Mouse (Mus musculus): ENCODE measurements around the gene Ppil4. TPM values are rescaled to one million over a fixed set of nuclear protein-coding genes. Genes with fewer than 3 reads are reported as not detected.

Ppil4 gene
- polyA plus RNA-seq, 1 experiment, result 7.7 TPM

- Histone ChIP-seq H3K36me3 (ENCODE audit: control insufficient read depth, insufficient read depth, low read length) (no peaks in the 10 kb centered on the region), H3K4me3 (ENCODE audit: control insufficient read depth, low read depth, low read length) (no peak overlapping the region), H3K4me1 (ENCODE audit: control insufficient read depth, insufficient read depth, low read length) (peaks cover 13% of the 10 kb centered on the region), H3K27me3 (ENCODE audit: control insufficient read depth, insufficient read depth, low read length) (no peaks in the 10 kb centered on the region), H3K27ac (ENCODE audit: control insufficient read depth, insufficient read depth, low read depth, low read length) (no peak overlapping the region)
- TF ChIP-seq POLR2A (IDR thresholded peaks at IDR 0.05; ENCODE audit: control insufficient read depth, low read depth, low read length) (no peak), CTCF (IDR thresholded peaks at IDR 0.05; ENCODE audit: control insufficient read depth, insufficient read depth, insufficient replicate concordance, low read depth, low read length) (no peak)
Measured at GRCm38 (mm10) chr10:7843181-7843580, 50.5 kb downstream of the Ppil4 start.

GRCm38 (mm10) chr10:7844161-7844560 lies 51.5 kb downstream of the Ppil4 start:
- TF ChIP-seq POLR2A (IDR thresholded peaks at IDR 0.05; ENCODE audit: control insufficient read depth, low read depth, low read length) (no peak), CTCF (IDR thresholded peaks at IDR 0.05; ENCODE audit: control insufficient read depth, insufficient read depth, insufficient replicate concordance, low read depth, low read length) (no peak)
- no peak overlapping the region for H3K27ac ChIP-seq (ENCODE audit: control insufficient read depth, insufficient read depth, low read depth, low read length)
- no peaks in the 10 kb centered on the region for H3K36me3 ChIP-seq (ENCODE audit: control insufficient read depth, insufficient read depth, low read length)
- H3K4me3 ChIP-seq (ENCODE audit: control insufficient read depth, low read depth, low read length), result no peak overlapping the region
- no peaks in the 10 kb centered on the region for H3K27me3 ChIP-seq (ENCODE audit: control insufficient read depth, insufficient read depth, low read length)
- H3K4me1 ChIP-seq (ENCODE audit: control insufficient read depth, insufficient read depth, low read length), result peaks cover 13% of the 10 kb centered on the region

GRCm38 (mm10) chr10:7845136-7845535 lies 52.4 kb downstream of the Ppil4 start:
- Histone ChIP-seq H3K27ac (ENCODE audit: control insufficient read depth, insufficient read depth, low read depth, low read length) (no peak overlapping the region), H3K27me3 (ENCODE audit: control insufficient read depth, insufficient read depth, low read length) (no peaks in the 10 kb centered on the region), H3K4me1 (ENCODE audit: control insufficient read depth, insufficient read depth, low read length) (peaks cover 8% of the 10 kb centered on the region), H3K4me3 (ENCODE audit: control insufficient read depth, low read depth, low read length) (no peak overlapping the region), H3K36me3 (ENCODE audit: control insufficient read depth, insufficient read depth, low read length) (no peaks in the 10 kb centered on the region)
- TF ChIP-seq POLR2A (IDR thresholded peaks at IDR 0.05; ENCODE audit: control insufficient read depth, low read depth, low read length) (no peak), CTCF (IDR thresholded peaks at IDR 0.05; ENCODE audit: control insufficient read depth, insufficient read depth, insufficient replicate concordance, low read depth, low read length) (no peak)

- Histone ChIP-seq H3K4me1 (ENCODE audit: control insufficient read depth, insufficient read depth, low read length) (peaks cover 8% of the 10 kb centered on the region), H3K27ac (ENCODE audit: control insufficient read depth, insufficient read depth, low read depth, low read length) (no peak overlapping the region), H3K36me3 (ENCODE audit: control insufficient read depth, insufficient read depth, low read length) (no peaks in the 10 kb centered on the region), H3K4me3 (ENCODE audit: control insufficient read depth, low read depth, low read length) (no peak overlapping the region), H3K27me3 (ENCODE audit: control insufficient read depth, insufficient read depth, low read length) (no peaks in the 10 kb centered on the region)
- TF ChIP-seq POLR2A (IDR thresholded peaks at IDR 0.05; ENCODE audit: control insufficient read depth, low read depth, low read length) (no peak), CTCF (IDR thresholded peaks at IDR 0.05; ENCODE audit: control insufficient read depth, insufficient read depth, insufficient replicate concordance, low read depth, low read length) (no peak)
Measured at GRCm38 (mm10) chr10:7845991-7846390, 53.3 kb downstream of the Ppil4 start.

GRCm38 (mm10) chr10:7847166-7847605 lies 54.5 kb downstream of the Ppil4 start:
- TF ChIP-seq POLR2A (IDR thresholded peaks at IDR 0.05; ENCODE audit: control insufficient read depth, low read depth, low read length) (no peak), CTCF (IDR thresholded peaks at IDR 0.05; ENCODE audit: control insufficient read depth, insufficient read depth, insufficient replicate concordance, low read depth, low read length) (no peak)
- H3K27me3 ChIP-seq (ENCODE audit: control insufficient read depth, insufficient read depth, low read length), result no peaks in the 10 kb centered on the region
- no peak overlapping the region for H3K4me3 ChIP-seq (ENCODE audit: control insufficient read depth, low read depth, low read length)
- H3K4me1 ChIP-seq (ENCODE audit: control insufficient read depth, insufficient read depth, low read length), result peaks cover under 1% of the 10 kb centered on the region; the same call in 1 of the 2 replicates
- H3K27ac ChIP-seq (ENCODE audit: control insufficient read depth, insufficient read depth, low read depth, low read length), result no peak overlapping the region
- no peaks in the 10 kb centered on the region for H3K36me3 ChIP-seq (ENCODE audit: control insufficient read depth, insufficient read depth, low read length)

GRCm38 (mm10) chr10:7851891-7852290 lies 59.2 kb downstream of the Ppil4 start:
- no peaks in the 10 kb centered on the region for H3K27me3 ChIP-seq (ENCODE audit: control insufficient read depth, insufficient read depth, low read length)
- no peak overlapping the region for H3K27ac ChIP-seq (ENCODE audit: control insufficient read depth, insufficient read depth, low read depth, low read length)
- no peaks in the 10 kb centered on the region for H3K4me1 ChIP-seq (ENCODE audit: control insufficient read depth, insufficient read depth, low read length)
- no peak overlapping the region for H3K4me3 ChIP-seq (ENCODE audit: control insufficient read depth, low read depth, low read length)
- no peaks in the 10 kb centered on the region for H3K36me3 ChIP-seq (ENCODE audit: control insufficient read depth, insufficient read depth, low read length)
- TF ChIP-seq POLR2A (IDR thresholded peaks at IDR 0.05; ENCODE audit: control insufficient read depth, low read depth, low read length), result no peak
- no peak for TF ChIP-seq CTCF (IDR thresholded peaks at IDR 0.05; ENCODE audit: control insufficient read depth, insufficient read depth, insufficient replicate concordance, low read depth, low read length)

- H3K27me3 ChIP-seq (ENCODE audit: control insufficient read depth, insufficient read depth, low read length), result no peaks in the 10 kb centered on the region
- TF ChIP-seq CTCF (IDR thresholded peaks at IDR 0.05; ENCODE audit: control insufficient read depth, insufficient read depth, insufficient replicate concordance, low read depth, low read length), result no peak
- no peak for TF ChIP-seq POLR2A (IDR thresholded peaks at IDR 0.05; ENCODE audit: control insufficient read depth, low read depth, low read length)
Measured at GRCm38 (mm10) chr10:7860494-7860893, 67.8 kb downstream of the Ppil4 start.

More at GRCm38 (mm10) chr10:7860494-7860893, 67.8 kb downstream of the Ppil4 start:
- H3K4me1 ChIP-seq (ENCODE audit: control insufficient read depth, insufficient read depth, low read length), result no peaks in the 10 kb centered on the region
- no peak overlapping the region for H3K4me3 ChIP-seq (ENCODE audit: control insufficient read depth, low read depth, low read length)
- H3K36me3 ChIP-seq (ENCODE audit: control insufficient read depth, insufficient read depth, low read length), result no peaks in the 10 kb centered on the region
- no peak overlapping the region for H3K27ac ChIP-seq (ENCODE audit: control insufficient read depth, insufficient read depth, low read depth, low read length)
